Mouse (Mus musculus) lung, adult 2 months (tissue): Measurements from ENCODE around the gene BC048679.

Experiments
- CTCF ChIP-seq: fragments of 200-500 bp; IDR thresholded peaks from 2 replicates; pipeline ENCODE4 v1.5.1; 2011; ENCODE audit warnings: mild to moderate bottlenecking, low read length, control low read depth; ENCODE audit not compliant: insufficient read depth
- POLR2A ChIP-seq: fragments of 200-500 bp; IDR thresholded peaks from 2 replicates; pipeline ENCODE4 v1.6.1; 2011; ENCODE audit warnings: low read depth, mild to moderate bottlenecking, control low read depth, low read length, borderline replicate concordance; ENCODE audit errors: extremely low read depth

GRCm38 (mm10) chr7:81454331-81455039 lies 43.6 kb downstream of the BC048679 start:
- no peak for TF ChIP-seq CTCF
- no peak for TF ChIP-seq POLR2A
